9 mouse cellular contexts compared by ENCODE assay signal in genomic region chrX:11999951-12000350, GRCm38 (mm10).
DNase-seq lines count a peak whose midpoint lies in the region; ATAC-seq lines count a peak whose summit lies in the region.
"Had no signal": no experiment of that assay in that cellular context is flagged by ENCODE, and none has a peak within 500 bp of the region (broad histone marks: within the 10 kb centered on the region; RNA-seq: fewer than 3 reads in every experiment).

No protein-coding gene starts in this region.

- no peaks in the 10 kb centered on the region for H3K36me3 ChIP-seq in megakaryocyte, embryonic 14.5 days (replicated peaks; ENCODE audit: low read length)
- H3K36me3 ChIP-seq in embryonic facial prominence, embryonic 13.5 days: no peaks in the 10 kb centered on the region
- no peaks in the 10 kb centered on the region for H3K36me3 ChIP-seq in limb, embryonic 13.5 days
- no peaks in the 10 kb centered on the region for H3K36me3 ChIP-seq in neural tube, embryonic 12.5 days
- no peaks in the 10 kb centered on the region for H3K36me3 ChIP-seq in kidney, embryonic 14.5 days (ENCODE audit: control insufficient read depth, insufficient read depth, low read length)
- H3K36me3 ChIP-seq: limb, embryonic 15.5 days had no signal

- WGBS in embryonic facial prominence, embryonic 13.5 days: 8% methylated on average over 19 of the region's 19 CpGs
- WGBS in limb, embryonic 13.5 days: 6% methylated on average over 19 of the region's 19 CpGs
- 7% methylated on average over 19 of the region's 19 CpGs for WGBS in neural tube, embryonic 12.5 days
- 10% methylated on average over 19 of the region's 19 CpGs for WGBS in kidney, embryonic 14.5 days

- ATAC-seq in megakaryocyte, adult 5-6 weeks (ENCODE audit: poor library complexity, severe bottlenecking): no peak
- ATAC-seq in embryonic facial prominence, embryonic 13.5 days (ENCODE audit: insufficient number of reproducible peaks, insufficient read depth, low FRiP score, low TSS enrichment, low read depth): no peak
- ATAC-seq in limb, embryonic 13.5 days (ENCODE audit: low FRiP score, low read depth): no peak
- ATAC-seq in neural tube, embryonic 12.5 days (ENCODE audit: low FRiP score, low read depth): no peak; the same call in 1 of the 2 replicates
- no peak for ATAC-seq in kidney, embryonic 14.5 days (ENCODE audit: low FRiP score, low TSS enrichment)

- peak overlapping the region; percentile 90 for H3K4me3 ChIP-seq in megakaryocyte, embryonic 14.5 days (replicated peaks)
- no peak overlapping the region for H3K4me3 ChIP-seq in embryonic facial prominence, embryonic 13.5 days
- H3K4me3 ChIP-seq in limb, embryonic 13.5 days: no peak overlapping the region
- no peak overlapping the region for H3K4me3 ChIP-seq in neural tube, embryonic 12.5 days
- no peak overlapping the region for H3K4me3 ChIP-seq in kidney, embryonic 14.5 days (ENCODE audit: low read length)

- DNase-seq in ovary, postnatal 10 days (ENCODE audit: low spot score): no peak
- no peak for DNase-seq in lung, postnatal 10 days

- no peak overlapping the region for H3K9ac ChIP-seq in embryonic facial prominence, embryonic 13.5 days
- no peak overlapping the region for H3K9ac ChIP-seq in limb, embryonic 13.5 days
- no peak overlapping the region for H3K9ac ChIP-seq in neural tube, embryonic 12.5 days
- H3K9ac ChIP-seq in kidney, embryonic 14.5 days (ENCODE audit: low read depth, low read length): no peak overlapping the region
- H3K9ac ChIP-seq: limb, embryonic 15.5 days had no signal

- H3K4me1 ChIP-seq in megakaryocyte, embryonic 14.5 days: peaks cover 86% of the 10 kb centered on the region
- peaks cover 55% of the 10 kb centered on the region for H3K4me1 ChIP-seq in embryonic facial prominence, embryonic 13.5 days
- peaks cover 58% of the 10 kb centered on the region for H3K4me1 ChIP-seq in limb, embryonic 13.5 days
- H3K4me1 ChIP-seq in neural tube, embryonic 12.5 days: peaks cover 43% of the 10 kb centered on the region
- peaks cover 18% of the 10 kb centered on the region for H3K4me1 ChIP-seq in kidney, embryonic 14.5 days (ENCODE audit: control insufficient read depth, insufficient read depth, low read length)

- peaks cover 46% of the 10 kb centered on the region for H3K27me3 ChIP-seq in megakaryocyte, embryonic 14.5 days (replicated peaks)
- H3K27me3 ChIP-seq in embryonic facial prominence, embryonic 13.5 days: peaks cover 94% of the 10 kb centered on the region
- H3K27me3 ChIP-seq in limb, embryonic 13.5 days: peaks cover 86% of the 10 kb centered on the region
- H3K27me3 ChIP-seq in neural tube, embryonic 12.5 days (replicated peaks): peaks cover 20% of the 10 kb centered on the region
- peaks cover 27% of the 10 kb centered on the region; the same call in 1 of the 2 replicates for H3K27me3 ChIP-seq in kidney, embryonic 14.5 days (ENCODE audit: control insufficient read depth, insufficient read depth, low read length)

- peak overlapping the region; percentile 67 for H3K4me2 ChIP-seq in embryonic facial prominence, embryonic 13.5 days
- peak overlapping the region; percentile 66 for H3K4me2 ChIP-seq in limb, embryonic 13.5 days (replicated peaks)
- peak overlapping the region; percentile 59; the same call in 1 of the 2 replicates for H3K4me2 ChIP-seq in neural tube, embryonic 12.5 days (replicated peaks)
- H3K4me2 ChIP-seq in kidney, embryonic 14.5 days (replicated peaks; ENCODE audit: low read depth, low read length): no peak overlapping the region; the same call in 1 of the 2 replicates

- no peaks in the 10 kb centered on the region for H3K9me3 ChIP-seq in megakaryocyte, embryonic 14.5 days
- no peaks in the 10 kb centered on the region for H3K9me3 ChIP-seq in embryonic facial prominence, embryonic 13.5 days
- no peaks in the 10 kb centered on the region for H3K9me3 ChIP-seq in limb, embryonic 13.5 days
- H3K9me3 ChIP-seq in neural tube, embryonic 12.5 days: no peaks in the 10 kb centered on the region
- no peaks in the 10 kb centered on the region for H3K9me3 ChIP-seq in kidney, embryonic 14.5 days (ENCODE audit: control insufficient read depth, low read length)
- H3K9me3 ChIP-seq: limb, embryonic 15.5 days had no signal

- H3K27ac ChIP-seq in embryonic facial prominence, embryonic 13.5 days: no peak overlapping the region
- H3K27ac ChIP-seq in limb, embryonic 13.5 days: no peak overlapping the region
- 0 out of 2 replicates have a peak overlapping the region, but pooled peaks have one; percentile 33 for H3K27ac ChIP-seq in neural tube, embryonic 12.5 days
- H3K27ac ChIP-seq in kidney, embryonic 14.5 days (ENCODE audit: low read depth, low read length): no peak overlapping the region
